In genomic region chr10:123401188-123401587, GRCm38 (mm10) we compare ENCODE assay signal across 26 mouse cellular contexts.
DNase-seq lines count a peak whose midpoint lies in the region; ATAC-seq lines count a peak whose summit lies in the region.
"Had no signal": no experiment of that assay in that cellular context is flagged by ENCODE, and none has a peak within 500 bp of the region (broad histone marks: within the 10 kb centered on the region; RNA-seq: fewer than 3 reads in every experiment).

No protein-coding gene starts in this region.

- no peak overlapping the region for H3K4me2 ChIP-seq in hindbrain, embryonic 14.5 days (replicated peaks)
- no peak overlapping the region for H3K4me2 ChIP-seq in midbrain, embryonic 12.5 days (replicated peaks)
- no peak overlapping the region for H3K4me2 ChIP-seq in midbrain, embryonic 14.5 days (ENCODE audit: low read length)
- no peak overlapping the region for H3K4me2 ChIP-seq in embryonic facial prominence, embryonic 13.5 days
- H3K4me2 ChIP-seq: heart, embryonic 11.5 days; liver, embryonic 15.5 days; lung, embryonic 15.5 days had no signal

- H3K4me1 ChIP-seq in hindbrain, embryonic 14.5 days (replicated peaks; ENCODE audit: control insufficient read depth, insufficient read depth, low read length) = no peaks in the 10 kb centered on the region
- no peaks in the 10 kb centered on the region for H3K4me1 ChIP-seq in hindbrain, embryonic 10.5 days (replicated peaks)
- H3K4me1 ChIP-seq in midbrain, embryonic 12.5 days = peaks cover 5% of the 10 kb centered on the region; the same call in 1 of the 2 replicates
- H3K4me1 ChIP-seq in midbrain, embryonic 14.5 days (ENCODE audit: control insufficient read depth, insufficient read depth, low read length) = peaks cover 11% of the 10 kb centered on the region
- H3K4me1 ChIP-seq in embryonic facial prominence, embryonic 13.5 days = 0 out of 2 replicates have a peak, but pooled peaks cover 2% of the 10 kb centered on the region
- H3K4me1 ChIP-seq in limb, embryonic 10.5 days = peaks cover 14% of the 10 kb centered on the region
- H3K4me1 ChIP-seq: liver, embryonic 15.5 days; lung, embryonic 15.5 days had no signal

- peak; percentile 62 for ATAC-seq in hindbrain, embryonic 14.5 days (ENCODE audit: low FRiP score)
- peak; percentile 65 for ATAC-seq in midbrain, embryonic 12.5 days (ENCODE audit: low FRiP score, low read depth)
- ATAC-seq in midbrain, embryonic 14.5 days (ENCODE audit: low FRiP score, low TSS enrichment) = no peak
- peak; percentile 48; the same call in 1 of the 2 replicates for ATAC-seq in embryonic facial prominence, embryonic 13.5 days (ENCODE audit: insufficient number of reproducible peaks, insufficient read depth, low FRiP score, low TSS enrichment, low read depth)
- ATAC-seq: Patski had no signal

- no peaks in the 10 kb centered on the region for H3K36me3 ChIP-seq in hindbrain, embryonic 14.5 days (replicated peaks; ENCODE audit: control insufficient read depth, insufficient read depth)
- no peaks in the 10 kb centered on the region for H3K36me3 ChIP-seq in hindbrain, embryonic 10.5 days
- H3K36me3 ChIP-seq in midbrain, embryonic 12.5 days = no peaks in the 10 kb centered on the region
- no peaks in the 10 kb centered on the region for H3K36me3 ChIP-seq in midbrain, embryonic 14.5 days (ENCODE audit: control insufficient read depth, insufficient read depth, low read length)
- H3K36me3 ChIP-seq in embryonic facial prominence, embryonic 13.5 days = no peaks in the 10 kb centered on the region
- no peaks in the 10 kb centered on the region for H3K36me3 ChIP-seq in limb, embryonic 10.5 days
- H3K36me3 ChIP-seq: G1E; liver, embryonic 15.5 days; lung, embryonic 15.5 days had no signal

- no peak overlapping the region for H3K4me3 ChIP-seq in hindbrain, embryonic 14.5 days (replicated peaks; ENCODE audit: low read length)
- no peak overlapping the region for H3K4me3 ChIP-seq in hindbrain, embryonic 10.5 days
- no peak overlapping the region for H3K4me3 ChIP-seq in midbrain, embryonic 12.5 days
- no peak overlapping the region for H3K4me3 ChIP-seq in midbrain, embryonic 14.5 days (replicated peaks; ENCODE audit: low read depth, low read length)
- no peak overlapping the region for H3K4me3 ChIP-seq in embryonic facial prominence, embryonic 13.5 days
- H3K4me3 ChIP-seq in limb, embryonic 10.5 days = no peak overlapping the region
- H3K4me3 ChIP-seq: liver, embryonic 15.5 days; lung, embryonic 15.5 days had no signal

- H3K9ac ChIP-seq in hindbrain, embryonic 14.5 days = no peak overlapping the region
- H3K9ac ChIP-seq in midbrain, embryonic 12.5 days (replicated peaks) = no peak overlapping the region
- no peak overlapping the region for H3K9ac ChIP-seq in midbrain, embryonic 14.5 days (replicated peaks; ENCODE audit: low read length)
- no peak overlapping the region for H3K9ac ChIP-seq in embryonic facial prominence, embryonic 13.5 days
- H3K9ac ChIP-seq: liver, embryonic 15.5 days; lung, embryonic 15.5 days had no signal

- 84% methylated on average over 3 of the region's 3 CpGs for WGBS in hindbrain, embryonic 14.5 days
- 83% methylated on average over 3 of the region's 3 CpGs for WGBS in hindbrain, embryonic 10.5 days
- WGBS in midbrain, embryonic 12.5 days = 85% methylated on average over 3 of the region's 3 CpGs
- WGBS in midbrain, embryonic 14.5 days = 91% methylated on average over 3 of the region's 3 CpGs
- WGBS in embryonic facial prominence, embryonic 13.5 days = 92% methylated on average over 3 of the region's 3 CpGs
- 92% methylated on average over 3 of the region's 3 CpGs for WGBS in limb, embryonic 10.5 days

- H3K27me3 ChIP-seq in hindbrain, embryonic 14.5 days (ENCODE audit: control insufficient read depth, insufficient read depth, low read length) = no peaks in the 10 kb centered on the region
- no peaks in the 10 kb centered on the region for H3K27me3 ChIP-seq in hindbrain, embryonic 10.5 days (ENCODE audit: insufficient read depth, poor library complexity, severe bottlenecking)
- no peaks in the 10 kb centered on the region for H3K27me3 ChIP-seq in midbrain, embryonic 12.5 days
- no peaks in the 10 kb centered on the region for H3K27me3 ChIP-seq in midbrain, embryonic 14.5 days (ENCODE audit: control insufficient read depth, insufficient read depth, low read length)
- no peaks in the 10 kb centered on the region for H3K27me3 ChIP-seq in embryonic facial prominence, embryonic 13.5 days
- no peaks in the 10 kb centered on the region for H3K27me3 ChIP-seq in limb, embryonic 10.5 days (ENCODE audit: low read depth, poor library complexity, severe bottlenecking)
- H3K27me3 ChIP-seq: CH12.LX; liver, embryonic 15.5 days; lung, embryonic 15.5 days; Patski had no signal

- peaks cover 8% of the 10 kb centered on the region; the same call in 1 of the 2 replicates for H3K9me3 ChIP-seq in hindbrain, embryonic 14.5 days (ENCODE audit: control insufficient read depth, low read length)
- peaks cover 5% of the 10 kb centered on the region; the same call in 1 of the 2 replicates for H3K9me3 ChIP-seq in hindbrain, embryonic 10.5 days
- no peaks in the 10 kb centered on the region for H3K9me3 ChIP-seq in midbrain, embryonic 12.5 days
- peaks cover 6% of the 10 kb centered on the region for H3K9me3 ChIP-seq in midbrain, embryonic 14.5 days (ENCODE audit: control insufficient read depth, low read length)
- peaks cover 5% of the 10 kb centered on the region for H3K9me3 ChIP-seq in embryonic facial prominence, embryonic 13.5 days
- H3K9me3 ChIP-seq in limb, embryonic 10.5 days (replicated peaks) = no peaks in the 10 kb centered on the region
- H3K9me3 ChIP-seq: liver, embryonic 15.5 days; lung, embryonic 15.5 days had no signal

- DNase-seq in hindbrain, embryonic 14.5 days (ENCODE audit: low spot score) = no peak
- no peak for DNase-seq in hindbrain, embryonic 10.5 days (ENCODE audit: low spot score)
- DNase-seq in midbrain, embryonic 14.5 days = no peak
- no peak for DNase-seq in limb, embryonic 10.5 days (ENCODE audit: low spot score)
- no peak for DNase-seq in adrenal gland, adult 2 months
- DNase-seq: adrenal gland, adult 8-10 months; B cell, adult 2 months; cerebellum, adult 18-20 months; cerebellum, postnatal 25 days; gastrocnemius, postnatal 14 days; heart, adult 11 months; kidney, adult 2 months; kidney, postnatal 36 days; liver; lung, postnatal 4 days; retina, postnatal 1 day; right cerebral cortex, postnatal 25 days; spleen, adult 18-20 months had no signal

- H3K27ac ChIP-seq in hindbrain, embryonic 14.5 days = no peak overlapping the region
- H3K27ac ChIP-seq in hindbrain, embryonic 10.5 days = no peak overlapping the region
- no peak overlapping the region; the same call in 1 of the 2 replicates for H3K27ac ChIP-seq in midbrain, embryonic 12.5 days (replicated peaks)
- no peak overlapping the region for H3K27ac ChIP-seq in midbrain, embryonic 14.5 days (replicated peaks; ENCODE audit: low read depth, low read length)
- no peak overlapping the region for H3K27ac ChIP-seq in embryonic facial prominence, embryonic 13.5 days
- H3K27ac ChIP-seq in limb, embryonic 10.5 days = peak overlapping the region; percentile 57
- H3K27ac ChIP-seq: liver, embryonic 15.5 days; lung, embryonic 15.5 days had no signal
